Mouse (Mus musculus) kidney, adult 2 months (tissue): ENCODE data around the gene Pxt1. TPM values are rescaled to one million over a fixed set of nuclear protein-coding genes. Genes with fewer than 3 reads are reported as not detected.

Experiments
- DNase-seq: peaks from one replicate; pipeline ENCODE4 v3.0.0; 2021
- H3K27ac ChIP-seq: fragments of 200-500 bp; 2 replicates; pipeline ENCODE4 v1.5.1; 2012; ENCODE audit warnings: low read depth, low read length, control low read depth, inconsistent platforms; ENCODE audit not compliant: insufficient read depth
- H3K27me3 ChIP-seq: fragments of 200-500 bp; replicated peaks from 2 replicates; pipeline ENCODE4 v1.6.1; 2012; ENCODE audit warnings: mild to moderate bottlenecking, moderate library complexity, low read length, inconsistent platforms; ENCODE audit not compliant: control insufficient read depth, insufficient read depth
- H3K36me3 ChIP-seq: fragments of 200-500 bp; 2 replicates; pipeline ENCODE4 v1.6.1; 2012; ENCODE audit warnings: mild to moderate bottlenecking, moderate library complexity, low read length, inconsistent platforms; ENCODE audit not compliant: control insufficient read depth, insufficient read depth
- H3K4me1 ChIP-seq: fragments of 200-500 bp; 2 replicates; pipeline ENCODE4 v1.6.1; 2011; ENCODE audit warnings: low read length; ENCODE audit not compliant: control insufficient read depth, insufficient read depth
- H3K4me3 ChIP-seq: fragments of 200-500 bp; 2 replicates; pipeline ENCODE4 v1.5.1; 2011; ENCODE audit warnings: mild to moderate bottlenecking, low read depth, low read length, control low read depth; ENCODE audit not compliant: insufficient read depth
- CTCF ChIP-seq: fragments of 200-500 bp; conservative IDR thresholded peaks from 2 replicates; pipeline ENCODE4 v1.5.1; 2011; ENCODE audit warnings: low read depth, mild to moderate bottlenecking, control low read depth, low read length, moderate library complexity, mixed read lengths; ENCODE audit not compliant: insufficient read depth, insufficient read length
- POLR2A ChIP-seq: fragments of 200-500 bp; IDR thresholded peaks from one replicate; pipeline ENCODE4 v1.6.1; 2011; ENCODE audit warnings: low read depth, low read length, control low read depth
- WGBS: fragments of 180-500 bp; shearing (Covaris S2); methylation state at CpG from one replicate; pipeline ENCODE4 v1.1.7; 2018; 5-methylcytosine and 5-hydroxymethylcytosine counted together
- polyA plus RNA-seq: library from polyadenylated mRNA; depleted of rRNA; stranded (reverse); fragments of >200 nt; gene quantifications from 2 replicates; pipeline ENCODE4 v1.2.3, GENCODE M21; 2012; rRNA removed

Pxt1 gene
- polyA plus RNA-seq, 1 experiment: 0.13 TPM

DNA sequence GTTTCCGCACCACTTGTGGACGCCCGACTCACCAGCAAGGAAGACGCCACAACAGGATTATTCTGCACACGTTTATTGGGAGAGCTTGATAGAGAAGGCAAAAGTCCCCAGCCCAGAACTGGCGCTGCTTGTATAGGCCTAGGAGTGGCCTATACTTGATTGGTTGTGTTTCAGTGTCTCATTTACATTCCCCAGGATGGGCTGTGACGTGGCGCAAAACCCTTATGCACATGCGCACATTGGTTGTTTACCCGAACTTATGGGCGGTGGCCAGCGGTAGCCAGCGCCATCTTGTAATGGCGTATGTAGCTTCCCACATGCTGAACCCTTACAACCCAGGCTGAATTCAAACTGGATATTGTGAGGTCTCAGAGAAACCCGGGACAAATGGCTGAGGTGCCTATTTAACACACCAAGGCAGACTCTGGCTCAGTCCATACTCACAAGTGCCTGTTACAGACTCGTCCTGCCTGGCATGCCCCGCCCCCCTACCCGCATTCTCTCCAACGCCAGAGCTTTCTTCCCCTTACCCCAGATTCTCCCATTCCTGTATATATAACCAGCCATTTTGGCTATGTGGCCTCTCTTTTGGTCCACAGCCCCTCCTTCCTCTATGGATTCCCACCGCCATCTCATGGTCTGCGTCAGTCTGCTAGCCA, 48.3 kb downstream of the Pxt1 start:
- no peak for TF ChIP-seq POLR2A
- TF ChIP-seq CTCF: no peak
- DNase-seq: no peak
- WGBS: 96% methylated on average over 21 of the region's 21 CpGs
- H3K27ac ChIP-seq: no peak overlapping the region
- H3K36me3 ChIP-seq: no peaks in the 10 kb centered on the region
- H3K27me3 ChIP-seq: no peaks in the 10 kb centered on the region
- no peak overlapping the region for H3K4me3 ChIP-seq
- no peaks in the 10 kb centered on the region for H3K4me1 ChIP-seq

- no peaks in the 10 kb centered on the region for H3K36me3 ChIP-seq
- TF ChIP-seq POLR2A (no peak), CTCF (no peak)
- peak; percentile 28 for DNase-seq
- H3K27ac ChIP-seq: no peak overlapping the region
- H3K27me3 ChIP-seq: no peaks in the 10 kb centered on the region
- no peak overlapping the region for H3K4me3 ChIP-seq
- 70% methylated on average over 11 of the region's 11 CpGs for WGBS
- no peaks in the 10 kb centered on the region for H3K4me1 ChIP-seq
Measured at GRCm38 (mm10) chr17:28894050-28894767, 49.4 kb downstream of the Pxt1 start.

DNA sequence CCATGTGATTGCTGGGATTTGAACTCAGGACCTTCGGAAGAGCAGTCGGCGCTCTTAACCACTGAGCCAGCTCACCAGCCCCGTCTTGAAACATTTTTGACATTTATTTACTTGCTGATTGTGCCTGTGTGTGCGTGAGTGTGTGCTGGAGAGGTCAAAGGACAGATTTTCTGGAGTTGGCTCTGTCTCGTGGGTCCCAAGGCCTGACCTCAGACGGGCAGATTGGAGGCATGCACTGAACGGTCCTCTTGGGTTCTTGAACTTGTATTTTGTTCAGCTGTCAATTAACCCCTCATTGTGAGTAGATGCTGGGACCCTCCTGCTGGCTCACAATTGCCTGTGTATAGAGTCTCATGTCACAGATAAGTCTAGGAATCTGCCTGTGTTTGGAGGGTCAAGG, 57.4 kb downstream of the Pxt1 start:
- 65% methylated on average over 8 of the region's 8 CpGs for WGBS
- Histone ChIP-seq H3K4me3 (no peak overlapping the region), H3K27ac (no peak overlapping the region), H3K4me1 (no peaks in the 10 kb centered on the region), H3K27me3 (no peaks in the 10 kb centered on the region), H3K36me3 (no peaks in the 10 kb centered on the region)
- TF ChIP-seq POLR2A: no peak
- TF ChIP-seq CTCF: no peak
- DNase-seq: no peak

DNA sequence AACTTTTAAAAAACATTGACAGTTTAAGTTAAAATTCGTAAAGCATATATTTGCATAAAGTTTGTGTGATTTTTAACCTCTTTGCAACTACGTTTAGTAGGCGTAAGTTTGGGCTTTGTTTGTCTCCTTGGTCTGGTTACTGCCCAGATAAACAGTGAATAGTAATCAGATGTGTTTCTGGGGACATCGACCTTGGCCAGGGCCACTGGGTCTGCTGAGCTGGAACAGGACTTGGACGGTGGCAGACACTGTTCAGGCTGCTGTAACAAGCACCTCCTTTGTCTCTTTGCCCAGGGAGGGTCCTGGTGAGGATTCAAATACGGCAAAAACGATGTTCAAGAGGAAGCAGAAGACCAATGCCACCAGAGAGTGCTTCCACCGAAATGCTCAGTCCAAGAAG, 58.4 kb downstream of the Pxt1 start:
- no peaks in the 10 kb centered on the region for H3K4me1 ChIP-seq
- WGBS: 74% methylated on average over 8 of the region's 8 CpGs
- H3K36me3 ChIP-seq: no peaks in the 10 kb centered on the region
- peak; percentile 17 for DNase-seq
- no peaks in the 10 kb centered on the region for H3K27me3 ChIP-seq
- H3K27ac ChIP-seq: no peak overlapping the region
- H3K4me3 ChIP-seq: no peak overlapping the region
- no peak for TF ChIP-seq POLR2A
- TF ChIP-seq CTCF: no peak

Other genes with a start within 250 kb of the Pxt1 start
- gene AC170998.1, start 217.8 kb downstream of the Pxt1 start, polyA plus RNA-seq: 0.63 and 0.94 TPM in 2 replicates
- 10.5 and 10.9 TPM in 2 replicates for gene Mapk13, start 174.5 kb downstream of the Pxt1 start, polyA plus RNA-seq
- gene Brpf3, start 142.8 kb downstream of the Pxt1 start, polyA plus RNA-seq: 30.2 and 31.3 TPM in 2 replicates
- 0.04 TPM in 1 of 2 replicates, not detected in the other for gene Pnpla1, start 85.4 kb downstream of the Pxt1 start, polyA plus RNA-seq
- 0.34 and 0.57 TPM in 2 replicates for gene 4930539E08Rik, start 28.5 kb downstream of the Pxt1 start, polyA plus RNA-seq
- 30.8 and 32.0 TPM in 2 replicates for gene Kctd20, start 8.1 kb upstream of the Pxt1 start, polyA plus RNA-seq
- 61.7 and 66.8 TPM in 2 replicates for gene Stk38, start 64.2 kb upstream of the Pxt1 start, polyA plus RNA-seq
- 71.0 and 85.2 TPM in 2 replicates for gene Srsf3, start 88.8 kb upstream of the Pxt1 start, polyA plus RNA-seq
- gene Cdkn1a, start 147.1 kb upstream of the Pxt1 start, polyA plus RNA-seq: 11.6 and 13.7 TPM in 2 replicates
- gene Rab44, start 170.3 kb upstream of the Pxt1 start, polyA plus RNA-seq: 0.16 and 0.34 TPM in 2 replicates